Mouse (Mus musculus) megakaryocyte, embryonic 14.5 days (primary cell): ENCODE data around the gene Vps72. TPM values are rescaled to one million over a fixed set of nuclear protein-coding genes. Genes with fewer than 3 reads are reported as not detected.
"Not testable (repeated sequence)": the region's sequence is repeated elsewhere in the genome, so short reads cannot be mapped to it uniquely, and the experiment has no call there.

Experiments used
- H3K27me3 ChIP-seq: replicated peaks from 2 replicates; pipeline ENCODE3; 2012; ENCODE audit warnings: inconsistent platforms
- H3K36me3 ChIP-seq: replicated peaks from 2 replicates; pipeline ENCODE3; 2012; ENCODE audit warnings: low read length, inconsistent platforms, mixed read lengths
- H3K4me1 ChIP-seq: 2 replicates; pipeline ENCODE4 v1.6.1; 2012; ENCODE audit warnings: inconsistent platforms
- H3K4me3 ChIP-seq: replicated peaks from 2 replicates; pipeline ENCODE3; 2012; ENCODE audit warnings: moderate library complexity, mild to moderate bottlenecking, inconsistent platforms
- H3K9me3 ChIP-seq: 2 replicates; pipeline ENCODE4 v1.6.1; 2012; ENCODE audit warnings: inconsistent platforms
- FLI1 ChIP-seq: IDR thresholded peaks from 2 replicates; pipeline ENCODE4 v1.6.1; 2012; ENCODE audit warnings: low read length, inconsistent platforms, mixed read lengths
- GATA1 ChIP-seq: IDR thresholded peaks from 3 replicates; pipeline ENCODE4 v1.6.1; 2012; ENCODE audit warnings: mixed read lengths, low read length, inconsistent platforms, borderline replicate concordance
- polyA plus RNA-seq: library from polyadenylated mRNA; stranded (reverse); fragments of >175 nt; gene quantifications from 2 replicates; pipeline ENCODE4 v1.2.3, GENCODE M21; 2012; ENCODE audit warnings: low replicate concordance; ENCODE audit not compliant: insufficient read depth

Vps72 gene
- polyA plus RNA-seq, 1 experiment = 231 TPM

GRCm38 (mm10) chr3:95133176-95133575 lies 22.4 kb downstream of the Vps72 start:
- TF ChIP-seq GATA1 (no peak), FLI1 (no peak)
- Histone ChIP-seq H3K9me3 (no peaks in the 10 kb centered on the region), H3K4me1 (peaks cover 41% of the 10 kb centered on the region), H3K27me3 (no peaks in the 10 kb centered on the region), H3K4me3 (peak overlapping the region; percentile 93), H3K36me3 (peaks cover 62% of the 10 kb centered on the region)

- H3K9me3 ChIP-seq = no peaks in the 10 kb centered on the region
- peaks cover 58% of the 10 kb centered on the region for H3K36me3 ChIP-seq
- no peaks in the 10 kb centered on the region for H3K27me3 ChIP-seq
- H3K4me1 ChIP-seq = peaks cover 37% of the 10 kb centered on the region
- TF ChIP-seq GATA1 = no peak; the same call in 2 of the 3 replicates
- TF ChIP-seq FLI1 = no peak
- H3K4me3 ChIP-seq = peak within 1 kb of the TSS; percentile 93
Measured at GRCm38 (mm10) chr3:95133680-95134101, 22.9 kb downstream of the Vps72 start, which contains the start of the genes Scnm1 and Lysmd1. TSS of gene Scnm1 (minus strand) at chr3:95134011. TSS of gene Lysmd1 (plus strand) at chr3:95134088.

- H3K9me3 ChIP-seq, H3K4me3 ChIP-seq, H3K27me3 ChIP-seq: not testable (repeated sequence)
- H3K36me3 ChIP-seq = peaks cover 53% of the 10 kb centered on the region
- H3K4me1 ChIP-seq = peaks cover 37% of the 10 kb centered on the region
Measured at GRCm38 (mm10) chr3:95134133-95134532, 23.3 kb downstream of the Vps72 start.

GRCm38 (mm10) chr3:95135023-95135422 lies 24.2 kb downstream of the Vps72 start:
- TF ChIP-seq FLI1 (no peak), GATA1 (no peak)
- H3K36me3 ChIP-seq = peaks cover 52% of the 10 kb centered on the region
- H3K9me3 ChIP-seq = no peaks in the 10 kb centered on the region
- H3K4me3 ChIP-seq = peak overlapping the region; percentile 92
- H3K4me1 ChIP-seq = peaks cover 45% of the 10 kb centered on the region
- no peaks in the 10 kb centered on the region for H3K27me3 ChIP-seq

GRCm38 (mm10) chr3:95135433-95136052 lies 24.7 kb downstream of the Vps72 start:
- TF ChIP-seq GATA1 (peak; percentile 46; the same call in 1 of the 3 replicates), FLI1 (no peak)
- Histone ChIP-seq H3K27me3 (no peaks in the 10 kb centered on the region), H3K4me1 (peaks cover 50% of the 10 kb centered on the region), H3K9me3 (no peaks in the 10 kb centered on the region), H3K4me3 (peak overlapping the region; percentile 92), H3K36me3 (peaks cover 53% of the 10 kb centered on the region)

GRCm38 (mm10) chr3:95136336-95136735 lies 25.5 kb downstream of the Vps72 start:
- H3K27me3 ChIP-seq = no peaks in the 10 kb centered on the region
- TF ChIP-seq FLI1 (no peak), GATA1 (no peak)
- no peaks in the 10 kb centered on the region for H3K9me3 ChIP-seq
- peaks cover 58% of the 10 kb centered on the region for H3K4me1 ChIP-seq
- peaks cover 54% of the 10 kb centered on the region for H3K36me3 ChIP-seq
- H3K4me3 ChIP-seq = peak overlapping the region; percentile 92

- Histone ChIP-seq H3K9me3 (no peaks in the 10 kb centered on the region), H3K27me3 (no peaks in the 10 kb centered on the region), H3K4me3 (peak overlapping the region; percentile 79), H3K36me3 (peaks cover 42% of the 10 kb centered on the region), H3K4me1 (peaks cover 64% of the 10 kb centered on the region)
- no peak for TF ChIP-seq FLI1
- no peak for TF ChIP-seq GATA1
Measured at GRCm38 (mm10) chr3:95139586-95140288, 28.9 kb downstream of the Vps72 start.

GRCm38 (mm10) chr3:95140289-95140595 lies 29.4 kb downstream of the Vps72 start:
- H3K4me3 ChIP-seq = peak overlapping the region; percentile 79
- peaks cover 42% of the 10 kb centered on the region for H3K36me3 ChIP-seq
- no peaks in the 10 kb centered on the region for H3K9me3 ChIP-seq
- no peaks in the 10 kb centered on the region for H3K27me3 ChIP-seq
- no peak for TF ChIP-seq FLI1
- no peak for TF ChIP-seq GATA1
- H3K4me1 ChIP-seq = peaks cover 61% of the 10 kb centered on the region

- Histone ChIP-seq H3K4me3 (peak overlapping the region; percentile 90), H3K27me3 (no peaks in the 10 kb centered on the region), H3K4me1 (peaks cover 55% of the 10 kb centered on the region), H3K9me3 (no peaks in the 10 kb centered on the region), H3K36me3 (peaks cover 42% of the 10 kb centered on the region)
- TF ChIP-seq GATA1 = no peak
Measured at GRCm38 (mm10) chr3:95140795-95141194, 30.0 kb downstream of the Vps72 start.

- no peak for TF ChIP-seq GATA1
- no peak for TF ChIP-seq FLI1
- Histone ChIP-seq H3K9me3 (no peaks in the 10 kb centered on the region), H3K36me3 (peaks cover 38% of the 10 kb centered on the region), H3K27me3 (no peaks in the 10 kb centered on the region), H3K4me3 (peak overlapping the region; percentile 90), H3K4me1 (peaks cover 48% of the 10 kb centered on the region)
Measured at GRCm38 (mm10) chr3:95141474-95141873, 30.7 kb downstream of the Vps72 start.
